Mouse (Mus musculus) granulocyte monocyte progenitor cell, adult 5-6 weeks (primary cell): ENCODE measurements around the gene Ulk4. TPM values are rescaled to one million over a fixed set of nuclear protein-coding genes. Genes with fewer than 3 reads are reported as not detected.
"Not testable (repeated sequence)": the region's sequence is repeated elsewhere in the genome, so short reads cannot be mapped to it uniquely, and the experiment has no call there.

Experiments used
- ATAC-seq: replicated peaks from 2 replicates; pipeline ENCODE4 v1.8.0; 2016; ENCODE audit warnings: mild to moderate bottlenecking, moderate TSS enrichment, inconsistent platforms; ENCODE audit not compliant: poor library complexity, severe bottlenecking
- total RNA-seq, 2 experiments: library from RNA; stranded (forward) in 1 of 2; stranded (reverse) in 1 of 2; fragments of 200-712, 200-1000 nt in 1 of 2; fragments of >200 nt in 1 of 2; fragmentation: Nextera tagmentation in 1 of 2; gene quantifications; 2 replicates each; pipeline ENCODE4 v1.2.3; 2014 to 2017

Gene Ulk4
- total RNA-seq, 2 experiments from 2014 or later: 2.6 TPM; not detected in 1

GRCm38 (mm10) chr9:121074726-121075125 is 202.3 kb downstream of the Ulk4 start:
- ATAC-seq: no peak

DNA sequence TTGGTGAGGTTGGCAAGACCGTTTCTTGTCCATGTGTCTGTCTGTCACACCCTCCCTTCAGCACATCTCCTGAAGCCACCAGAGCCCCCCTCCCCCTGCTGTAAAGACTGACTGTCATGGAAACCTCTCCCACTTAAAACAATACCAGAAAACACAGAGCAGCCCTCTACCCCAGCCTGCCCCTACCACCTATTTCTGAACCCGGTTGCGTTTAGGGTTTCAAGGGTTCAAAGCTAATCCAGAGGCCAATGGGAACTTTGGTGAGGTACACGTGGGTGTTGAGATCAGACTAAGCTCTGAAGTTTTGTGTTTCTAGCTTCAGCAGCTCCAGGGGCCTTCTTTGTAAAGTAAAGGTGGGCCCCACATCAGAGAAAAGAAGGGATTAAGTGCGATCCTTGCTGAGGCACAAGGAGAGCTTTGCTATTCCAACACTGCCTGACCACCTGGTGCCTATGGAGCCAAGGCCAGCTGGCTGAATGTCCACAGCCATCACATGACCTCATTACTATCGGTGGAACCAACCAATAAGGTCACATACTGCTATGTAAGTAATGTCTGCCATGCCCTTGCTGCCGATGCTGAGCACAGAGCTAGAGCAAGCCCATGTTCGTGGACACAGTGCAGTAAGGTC is 204.8 kb downstream of the Ulk4 start:
- no peak for ATAC-seq

GRCm38 (mm10) chr9:121071461-121072126 is 205.4 kb downstream of the Ulk4 start:
- ATAC-seq: no peak

DNA sequence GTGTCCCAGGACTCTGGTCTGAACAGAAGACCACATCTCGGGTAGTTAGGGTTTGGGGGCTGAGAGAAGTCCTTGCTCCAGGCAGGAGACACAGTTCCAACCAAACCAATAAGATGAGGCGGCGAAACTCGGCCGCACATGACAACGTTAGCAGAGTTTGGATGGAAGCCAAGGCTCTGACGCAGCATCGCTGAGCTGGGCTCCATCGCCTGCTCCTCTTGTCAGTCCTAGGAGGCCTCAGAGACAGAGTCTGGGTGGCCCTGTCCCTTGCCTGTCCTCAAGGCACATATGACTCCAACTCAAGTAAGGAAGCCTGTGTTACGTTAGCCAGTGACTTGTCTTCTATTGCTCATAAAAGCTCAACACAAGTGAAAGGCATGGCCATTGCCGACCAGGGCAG is 205.9 kb downstream of the Ulk4 start:
- ATAC-seq: no peak

DNA sequence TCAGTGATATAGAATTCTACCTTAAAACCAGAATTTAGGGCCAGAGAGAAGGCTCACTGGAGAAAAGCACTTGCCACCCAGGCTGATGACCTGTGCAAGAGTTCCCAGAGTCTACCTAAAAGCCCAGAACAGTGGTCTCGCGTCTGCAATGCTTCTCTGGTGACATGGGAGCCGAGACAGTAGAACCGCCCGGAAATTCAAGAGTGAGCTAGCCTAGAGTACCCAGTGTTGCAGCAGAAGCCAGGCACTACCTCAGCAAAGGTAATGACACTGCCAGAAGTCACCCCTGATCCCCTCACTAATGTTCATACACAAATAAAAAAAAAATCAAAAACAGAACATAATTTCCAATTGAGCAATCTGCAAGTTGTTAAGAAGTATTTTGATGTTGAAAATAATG is 208.9 kb downstream of the Ulk4 start:
- ATAC-seq: no peak

GRCm38 (mm10) chr9:121067043-121067442 is 210.0 kb downstream of the Ulk4 start:
- ATAC-seq: no peak

GRCm38 (mm10) chr9:121065383-121065978 is 211.5 kb downstream of the Ulk4 start:
- no peak for ATAC-seq

DNA sequence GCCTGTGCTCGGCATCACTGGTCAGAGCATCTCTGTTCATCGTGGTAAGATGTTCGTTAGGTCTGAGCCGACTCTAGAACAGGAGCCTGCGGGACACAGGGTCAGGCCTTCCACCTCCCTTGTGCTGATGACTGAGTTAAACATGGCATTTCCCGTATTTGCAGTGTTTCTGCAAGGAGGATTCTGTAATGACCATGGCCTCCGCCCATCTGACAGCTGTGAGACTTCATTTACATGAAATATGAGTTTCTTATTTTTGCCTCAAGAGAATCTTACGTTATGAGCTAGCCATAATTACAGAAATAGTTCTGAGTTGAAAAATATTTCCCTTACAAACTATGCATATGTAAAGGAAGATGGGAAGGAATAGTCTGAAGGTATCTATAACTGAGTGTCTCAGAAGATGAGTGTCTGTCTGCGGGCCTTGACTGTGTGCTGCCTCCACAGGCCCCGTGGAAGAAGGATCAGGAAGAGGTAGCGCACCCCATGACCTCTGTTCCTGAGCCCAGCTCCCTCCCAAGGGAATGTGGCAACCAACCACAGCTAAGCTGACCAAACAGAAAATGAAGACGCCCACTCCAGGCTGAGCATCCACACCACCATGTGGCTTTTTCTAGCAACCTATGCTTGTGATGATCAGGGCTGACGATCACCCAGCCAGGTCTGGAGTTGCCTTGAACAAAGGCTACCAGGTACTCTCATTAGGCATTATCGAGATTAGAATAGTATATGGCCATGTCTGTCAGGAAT is 212.2 kb downstream of the Ulk4 start:
- ATAC-seq: no peak

DNA sequence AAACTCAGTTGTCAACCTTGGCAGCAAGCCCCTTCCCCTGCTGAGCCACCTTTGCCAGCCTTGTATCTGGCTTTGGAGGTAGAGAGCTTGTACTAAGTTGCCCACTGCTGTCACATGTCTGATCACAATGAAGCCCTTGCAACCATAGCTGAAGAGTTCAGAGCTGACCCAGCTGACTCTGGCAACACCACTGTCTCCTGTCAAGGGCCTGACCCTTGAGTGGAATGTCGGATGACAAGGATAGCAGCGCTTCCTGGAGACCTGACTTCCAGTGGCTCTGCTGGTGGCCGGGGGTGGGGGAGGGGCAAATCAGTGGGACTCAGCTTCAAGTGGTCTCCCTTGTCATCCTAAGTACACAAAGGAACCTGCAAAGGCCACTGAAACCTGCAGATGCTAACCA is 214.3 kb downstream of the Ulk4 start:
- no peak for ATAC-seq

DNA sequence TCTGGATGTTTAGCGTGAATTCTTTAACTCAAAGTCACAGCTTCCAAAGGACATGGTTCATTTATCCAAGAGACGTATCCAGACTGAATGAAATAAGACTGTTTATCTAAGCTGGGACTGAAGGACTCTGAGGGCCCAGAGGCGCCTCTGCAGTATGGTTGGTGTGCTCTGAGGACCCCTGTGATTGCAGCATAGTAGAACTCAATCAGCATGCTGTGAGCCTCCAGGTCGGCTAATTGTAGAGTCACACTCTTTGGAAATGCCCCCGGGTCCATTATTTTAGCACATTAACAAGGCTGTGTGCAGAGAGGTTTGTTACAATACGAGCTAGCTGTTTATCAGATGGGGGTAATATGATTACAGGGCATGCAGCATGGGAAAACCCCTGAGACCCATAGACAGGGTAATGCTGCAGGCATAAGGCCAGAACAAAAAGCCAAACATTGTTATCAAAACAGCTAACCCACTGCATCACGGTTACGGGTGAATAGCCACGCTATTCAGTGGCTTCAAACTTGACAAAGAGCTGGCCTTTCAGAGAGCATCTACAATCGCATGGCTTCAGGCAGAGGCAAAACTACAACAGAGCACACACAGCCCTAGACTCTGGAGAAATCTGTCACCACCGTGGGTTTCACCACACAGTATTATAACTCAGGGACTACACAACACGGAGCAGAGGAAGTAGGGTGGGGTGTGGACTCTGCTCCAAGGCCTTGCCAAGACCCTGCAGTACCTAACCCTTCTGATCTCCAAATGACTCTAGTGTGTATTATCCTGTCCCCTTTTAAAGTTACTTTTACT is 215.0 kb downstream of the Ulk4 start:
- no peak for ATAC-seq

- ATAC-seq: no peak
These were observed 216.7 kb downstream of the Ulk4 start for GRCm38 (mm10) chr9:121060331-121060730.

DNA sequence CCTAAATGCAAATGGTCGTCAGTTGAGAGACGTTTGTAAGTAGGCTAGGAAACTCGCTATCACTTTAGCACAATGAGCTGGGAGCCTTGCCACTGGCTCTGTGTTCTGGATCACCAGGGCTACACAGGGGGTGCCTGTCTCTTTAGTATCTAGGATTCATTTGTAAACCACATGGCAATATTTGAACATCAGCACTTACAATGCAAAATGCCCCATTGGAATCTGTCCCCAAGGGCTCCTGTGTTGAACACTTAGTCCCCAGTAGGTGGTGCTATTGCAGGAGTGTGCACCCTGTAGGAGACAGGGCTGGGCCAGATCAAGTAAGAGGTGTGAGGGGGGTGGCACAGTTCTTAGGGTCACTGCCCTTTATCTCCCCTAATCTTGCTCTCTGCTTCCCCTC is 217.7 kb downstream of the Ulk4 start:
- ATAC-seq: no peak; the same call in 1 of the 2 replicates

DNA sequence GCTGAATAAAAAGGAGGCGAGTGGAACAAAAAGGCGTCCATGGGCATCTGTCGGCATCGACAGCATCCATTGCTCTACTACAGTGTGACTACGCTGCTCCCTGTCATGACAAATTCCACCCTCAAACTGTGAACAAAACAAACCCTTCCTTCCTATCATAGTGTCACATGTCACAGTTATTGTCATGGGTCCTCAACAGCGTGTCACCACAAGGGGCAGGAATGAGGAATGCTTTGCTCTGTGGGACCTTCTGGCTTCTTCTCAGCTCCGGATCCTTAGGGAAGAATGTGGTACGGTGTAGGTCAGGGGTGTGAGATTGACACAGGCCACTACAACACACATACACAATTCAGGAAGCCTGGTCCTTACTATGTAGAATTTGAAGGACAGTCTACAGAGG is 218.5 kb downstream of the Ulk4 start:
- no peak for ATAC-seq

DNA sequence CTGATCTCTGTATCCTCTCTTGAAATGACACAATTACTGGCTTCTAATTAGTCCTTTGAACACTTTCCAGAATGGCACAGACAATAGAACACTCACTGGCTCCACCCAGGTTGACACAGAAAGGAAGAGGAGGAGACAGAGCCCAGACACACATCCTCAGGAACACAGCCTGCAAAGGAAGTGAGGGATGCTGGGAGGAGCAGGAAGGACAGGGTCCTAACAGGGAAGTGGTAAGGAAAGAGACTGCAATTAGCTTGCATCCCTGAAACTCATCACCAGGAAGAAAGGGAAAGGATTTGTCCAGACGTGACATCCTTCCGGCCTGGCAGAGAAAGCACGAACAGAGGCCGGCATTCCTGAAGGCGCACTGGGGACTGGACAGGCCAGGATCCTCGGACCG is 218.9 kb downstream of the Ulk4 start:
- no peak for ATAC-seq

DNA sequence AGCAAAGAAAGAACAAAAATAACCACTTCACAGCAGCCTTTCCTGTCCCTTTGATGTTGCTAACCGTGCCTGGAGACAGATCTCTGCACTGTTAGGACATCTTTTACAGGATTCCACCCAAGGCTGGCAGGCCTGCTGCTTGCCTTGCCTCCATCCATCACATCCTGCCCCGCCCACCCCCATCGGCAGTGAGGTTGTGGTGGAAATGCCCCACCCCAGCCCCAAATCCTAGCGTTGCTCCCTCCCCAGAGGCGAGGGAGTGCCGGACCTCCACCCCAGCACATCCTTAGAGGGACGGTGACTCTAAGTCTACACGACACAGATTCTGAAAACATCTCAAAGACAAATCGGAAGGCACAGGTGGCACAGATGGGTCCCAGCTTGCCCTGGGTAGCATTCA is 219.6 kb downstream of the Ulk4 start:
- no peak for ATAC-seq

DNA sequence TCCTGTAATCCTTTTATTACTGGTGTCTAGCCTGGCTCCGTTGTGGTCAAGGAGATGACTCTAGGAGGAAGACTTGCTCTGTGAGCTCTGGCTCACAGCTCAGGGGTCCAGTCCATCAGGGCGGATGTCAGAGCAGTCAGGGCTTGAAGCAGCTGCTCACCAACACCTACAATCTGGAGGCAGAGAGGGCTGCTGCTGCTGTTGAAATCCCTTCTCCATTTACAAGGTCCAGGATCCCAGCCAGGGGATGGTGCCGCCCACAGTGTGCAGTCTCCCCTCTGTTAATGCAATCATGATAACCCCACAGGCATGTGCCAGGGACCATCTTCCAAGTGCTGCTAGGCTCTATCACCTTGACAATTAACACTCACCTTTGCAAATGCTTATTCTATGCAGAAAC is 220.5 kb downstream of the Ulk4 start:
- no peak for ATAC-seq

DNA sequence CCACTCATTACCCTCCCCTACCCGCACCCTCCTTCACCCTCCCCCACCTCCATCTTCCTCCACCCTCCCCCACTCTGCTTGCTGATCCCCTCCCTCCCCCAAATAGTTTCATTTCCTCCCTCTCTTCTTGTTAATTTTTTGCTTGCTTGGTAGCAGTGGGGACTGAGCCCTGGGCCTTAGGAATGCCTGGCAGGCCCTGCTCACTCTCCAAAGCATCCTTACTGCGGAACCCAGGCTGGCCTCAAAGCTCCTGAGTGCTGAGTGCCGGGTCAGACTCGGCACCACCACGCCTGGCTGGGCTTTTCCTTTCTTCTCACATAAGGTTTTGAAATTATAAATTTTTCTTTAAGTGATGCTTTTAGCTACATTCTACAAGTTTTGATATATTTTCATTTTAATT is 221.0 kb downstream of the Ulk4 start:
- no peak for ATAC-seq

DNA sequence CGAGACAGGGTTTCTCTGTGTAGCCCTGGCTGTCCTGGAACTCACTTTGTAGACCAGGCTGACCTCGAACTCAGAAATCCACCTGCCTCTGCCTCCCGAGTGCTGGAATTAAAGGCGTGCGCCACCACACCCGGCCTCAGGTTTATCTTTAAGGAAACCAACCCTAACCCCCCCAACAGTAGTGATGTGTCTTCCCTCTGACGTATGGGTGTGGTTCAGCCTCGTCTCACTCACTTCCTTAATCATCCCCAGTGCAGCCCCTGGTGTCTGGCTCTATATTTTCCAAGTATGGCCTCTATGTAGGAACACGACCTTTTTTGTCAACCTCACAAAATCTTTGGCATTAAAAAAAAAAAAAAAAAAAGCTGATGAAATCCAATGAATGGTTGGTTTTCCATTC is 231.3 kb downstream of the Ulk4 start:
- not testable (repeated sequence) for ATAC-seq

- no peak for ATAC-seq
These were observed 232.4 kb downstream of the Ulk4 start for GRCm38 (mm10) chr9:121044471-121045206.

DNA sequence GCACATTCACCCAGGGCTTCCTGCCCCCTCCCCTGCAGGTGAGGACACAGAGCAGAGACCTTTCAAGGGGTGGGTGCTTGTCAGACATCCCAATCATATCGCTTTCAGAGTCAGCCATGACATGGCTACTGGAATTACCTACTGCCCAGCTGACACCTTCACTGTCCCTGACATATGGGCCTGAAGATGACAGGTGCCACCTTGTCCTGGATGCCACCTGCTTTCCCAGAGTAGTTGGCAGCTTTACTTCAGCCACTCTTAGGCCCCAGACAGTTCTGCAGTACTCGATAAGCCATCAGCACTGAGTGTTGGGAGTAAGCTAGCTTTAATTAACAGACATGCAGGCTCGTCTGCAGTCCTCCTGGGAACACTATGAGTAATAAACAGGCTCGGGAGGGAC is 234.0 kb downstream of the Ulk4 start:
- ATAC-seq: no peak
